Mouse (Mus musculus): ENCODE data around the gene Btbd9.

- TF ChIP-seq POLR2A (IDR thresholded peaks at IDR 0.05; ENCODE audit: insufficient read length, low read depth) (no peak), REST (IDR thresholded peaks at IDR 0.05; ENCODE audit: insufficient read depth, insufficient read length) (no peak)
Observed at GRCm38 (mm10) chr17:30181554-30181953, 394.7 kb downstream of the Btbd9 start.
